Mouse (Mus musculus): Measurements from ENCODE around the gene Bet1l.

DNA sequence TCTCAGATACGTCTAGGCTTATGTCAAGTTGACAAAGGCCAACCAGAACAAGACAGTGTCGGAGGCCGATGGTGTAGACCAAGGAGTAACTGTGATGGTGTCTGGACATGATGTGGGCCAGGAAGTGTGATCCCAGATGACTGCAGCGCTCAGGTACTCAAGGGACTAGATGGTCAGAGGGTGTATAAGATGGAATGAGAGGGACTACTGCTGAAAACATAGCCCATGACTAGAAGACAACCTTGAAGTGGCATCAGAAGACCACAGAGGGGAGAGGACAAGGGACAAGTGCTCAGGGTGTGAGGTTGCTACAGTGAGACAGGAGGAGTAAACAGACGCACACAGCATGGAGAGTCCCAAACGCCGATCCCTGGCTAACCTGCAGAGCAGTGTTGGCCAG lies 13.6 kb downstream of the Bet1l start:
- TF ChIP-seq CTCF (IDR thresholded peaks at IDR 0.05; ENCODE audit: extremely low read depth, insufficient read length, insufficient replicate concordance, low read depth, low read length) = no peak
- no peak for TF ChIP-seq POLR2A (IDR thresholded peaks at IDR 0.05; ENCODE audit: low read depth, low read length)

Data from small intestine, adult 2 months (tissue).